Mouse (Mus musculus): ENCODE results near the gene Cpne4.

- TF ChIP-seq EP300 (IDR thresholded peaks at IDR 0.05; ENCODE audit: low read depth) (no peak), CTCF (IDR thresholded peaks at IDR 0.05; ENCODE audit: low read depth) (no peak)
Measured at GRCm38 (mm10) chr9:104777780-104778179, 230.7 kb downstream of the Cpne4 start.
